Mouse (Mus musculus) lung, postnatal 0 days (tissue): ENCODE data around the gene Gab2.
A peak's percentile ranks its signal among the peaks of the same experiment; 100 is the strongest.

Experiments
- CTCF ChIP-seq: IDR thresholded peaks from 2 replicates; pipeline ENCODE4 v1.5.1; 2016; ENCODE audit warnings: antibody characterized with exemption, mild to moderate bottlenecking
- EP300 ChIP-seq: IDR thresholded peaks from 2 replicates; pipeline ENCODE4 v1.6.1; 2016; ENCODE audit warnings: antibody characterized with exemption, mild to moderate bottlenecking, control low read depth

- TF ChIP-seq CTCF (peak; percentile 66), EP300 (peak; percentile 71)
Measured at GRCm38 (mm10) chr7:97079145-97079544, 2.2 kb upstream of the Gab2 start.
